Mouse (Mus musculus): ENCODE measurements around the gene Dglucy.

DNA sequence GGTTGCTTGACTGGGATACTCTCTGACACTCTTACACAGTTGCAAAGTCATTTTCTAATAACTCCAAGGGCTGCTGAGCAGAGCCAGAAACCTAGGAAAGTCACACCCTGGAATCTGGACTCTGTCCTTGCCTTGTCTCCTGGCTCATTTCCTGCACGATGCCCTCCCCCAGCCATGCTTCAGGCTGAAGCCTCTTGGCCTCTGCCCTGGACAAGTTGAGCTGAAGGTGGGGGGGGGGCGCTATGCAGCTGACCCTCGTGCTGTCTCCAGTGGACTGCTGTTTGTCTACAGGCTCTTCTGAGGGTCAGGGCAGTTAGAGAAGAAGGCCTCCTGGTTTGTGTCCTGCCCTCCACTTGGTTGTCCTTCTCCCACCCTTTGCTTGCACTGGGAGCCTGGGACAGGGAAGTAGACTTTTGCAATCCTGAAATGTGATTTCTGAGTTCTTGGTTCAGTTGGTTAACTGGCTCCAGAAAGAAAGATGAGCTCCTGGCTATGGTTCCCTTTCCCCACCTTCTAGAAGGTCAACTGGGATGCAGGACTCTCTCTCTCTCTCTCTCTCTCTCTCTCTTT is 11.2 kb downstream of the Dglucy start:
- TF ChIP-seq GATA1 (IDR thresholded peaks at IDR 0.05; ENCODE audit: low read length): no peak
- TF ChIP-seq TAL1 (IDR thresholded peaks at IDR 0.05; ENCODE audit: low read length): no peak

Data from erythroblast, embryonic 14.5 days (primary cell).